Mouse (Mus musculus) urinary bladder, postnatal 0 days (tissue): ENCODE data around the gene Lpcat2b. TPM values are rescaled to one million over a fixed set of nuclear protein-coding genes. Genes with fewer than 3 reads are reported as not detected.

Experiments used
- polyA plus RNA-seq: library from polyadenylated mRNA; unstranded; fragments of >200 nt; fragmentation: Nextera tagmentation; extraction: Ambion mirVana; gene quantifications from 2 replicates; pipeline ENCODE4 v1.2.1, GENCODE M21; 2015

The Lpcat2b gene
- polyA plus RNA-seq: not detected in 2 replicates

DNA sequence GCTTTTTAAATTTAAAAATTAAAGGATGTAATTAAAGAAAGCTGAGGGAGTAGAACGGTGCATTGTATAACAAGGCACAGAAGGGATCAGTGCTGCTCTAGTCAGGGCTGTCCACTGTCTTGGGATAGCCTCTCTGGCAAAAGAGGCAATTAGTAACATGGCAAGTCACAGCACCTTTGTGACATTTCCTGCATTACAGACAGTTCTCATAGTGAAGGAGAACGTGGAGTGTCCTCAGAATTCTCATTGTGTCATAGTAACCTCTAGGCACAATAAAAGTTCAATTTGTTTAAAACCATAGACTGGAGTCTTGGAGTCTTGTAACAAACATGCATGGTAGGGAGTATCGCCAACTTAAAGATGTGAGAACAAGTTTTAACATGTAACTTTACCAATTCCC is at the start of gene Lpcat2b:
Gene Lpcat2b, plus strand, starts transcription at position 301 of the 400 bp plus-strand sequence.

DNA sequence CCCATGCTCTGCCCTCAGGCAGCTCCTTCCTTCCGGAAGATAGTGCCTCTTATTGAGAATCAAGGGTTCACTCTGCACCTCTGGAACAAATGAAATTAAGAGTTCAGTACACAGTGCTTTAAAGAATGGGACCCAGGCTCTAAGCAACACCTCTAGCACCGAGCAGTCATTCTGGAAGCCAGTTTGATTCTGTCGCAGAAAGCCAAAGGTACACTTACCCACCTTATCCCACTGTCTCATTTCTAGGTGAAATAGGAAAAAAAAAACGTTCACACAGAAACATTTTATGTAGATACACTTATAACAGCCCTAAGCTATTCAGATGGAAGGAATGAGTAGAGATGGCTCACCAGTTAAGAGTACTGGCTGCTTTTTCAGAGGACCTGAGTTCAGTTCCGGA is 28.9 kb upstream of the Lpcat2b start, which contains the start of gene Ephx4:
Gene Ephx4, plus strand, starts transcription at position 301 of the 400 bp plus-strand sequence.

DNA sequence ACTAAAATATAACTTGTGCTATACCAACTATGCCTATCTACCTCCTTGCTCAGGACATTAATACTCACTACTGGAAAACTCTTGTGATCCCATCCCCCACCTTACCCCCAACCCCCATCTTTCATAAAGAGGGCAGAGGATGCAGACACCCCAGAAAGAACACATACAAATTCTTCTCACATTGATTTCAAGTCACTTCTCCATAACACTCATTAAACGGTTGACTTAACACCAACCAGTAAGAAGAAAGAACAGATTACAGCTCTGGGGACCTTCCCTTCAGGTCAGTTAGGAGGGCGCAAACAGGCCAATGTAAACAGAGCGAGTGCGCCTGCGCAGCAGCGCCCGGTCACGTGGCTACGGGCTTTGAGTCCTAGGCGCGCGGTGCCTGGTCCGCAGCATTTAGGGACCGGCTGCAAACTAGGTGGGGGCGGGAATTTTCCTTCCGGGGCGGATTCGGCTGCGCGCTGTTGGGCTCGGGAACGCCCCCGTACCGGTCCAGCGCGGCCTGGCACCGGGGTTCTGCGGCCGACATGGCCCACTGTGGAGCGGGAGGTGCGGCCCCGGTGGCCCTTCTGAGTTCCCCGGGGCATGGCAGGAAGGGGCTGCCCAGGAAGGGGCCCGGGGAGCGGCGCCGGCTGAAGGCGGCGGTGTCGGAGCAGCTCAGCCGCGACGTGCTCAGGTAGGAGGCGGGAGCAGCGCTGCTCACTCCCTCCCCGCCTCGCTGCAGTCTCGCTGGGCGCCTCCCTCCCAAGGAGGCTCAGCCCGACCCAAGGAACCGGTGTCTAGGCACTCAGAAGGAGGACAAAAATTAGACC is 6.3 kb downstream of the Lpcat2b start, which contains the start of gene Btbd8:
Gene Btbd8, plus strand, starts transcription at position 534 of the 818 bp plus-strand sequence.

Other genes starting within 250 kb of the Lpcat2b start
- 18.7 and 19.4 TPM in 2 replicates for gene Tgfbr3, start 141.9 kb upstream of the Lpcat2b start, polyA plus RNA-seq
- 0.65 and 1.3 TPM in 2 replicates for gene Brdt, start 100.4 kb upstream of the Lpcat2b start, polyA plus RNA-seq
- 0.29 and 0.54 TPM in 2 replicates for gene Ephx4, start 28.8 kb upstream of the Lpcat2b start, polyA plus RNA-seq
- gene Btbd8, start 6.4 kb downstream of the Lpcat2b start, polyA plus RNA-seq: 1.8 and 2.1 TPM in 2 replicates
- 0.07 TPM in 2 replicates for gene Gm42669, start 76.1 kb downstream of the Lpcat2b start, polyA plus RNA-seq
- gene 1700028K03Rik, start 103.2 kb downstream of the Lpcat2b start, polyA plus RNA-seq: 0.02 and 0.07 TPM in 2 replicates
- 10.4 and 11.4 TPM in 2 replicates for gene Rpap2, start 165.8 kb downstream of the Lpcat2b start, polyA plus RNA-seq
- gene Glmn, start 166.3 kb downstream of the Lpcat2b start, polyA plus RNA-seq: 12.9 TPM in 2 replicates